Mouse (Mus musculus): ENCODE results near the gene 4930435E12Rik. TPM values are rescaled to one million over a fixed set of nuclear protein-coding genes. Genes with fewer than 3 reads are reported as not detected.

Gene 4930435E12Rik
- total RNA-seq, 2 experiments from 2014 or later: not detected

- ATAC-seq (ENCODE audit: poor library complexity, severe bottlenecking): no peak
Measured at GRCm38 (mm10) chr16:38772906-38773496, 55.5 kb downstream of the 4930435E12Rik start.

GRCm38 (mm10) chr16:38771145-38771544, 57.4 kb downstream of the 4930435E12Rik start:
- no peak for ATAC-seq (ENCODE audit: poor library complexity, severe bottlenecking)

GRCm38 (mm10) chr16:38769529-38769928, 59.0 kb downstream of the 4930435E12Rik start:
- peak; percentile 69 for ATAC-seq (ENCODE audit: poor library complexity, severe bottlenecking)

GRCm38 (mm10) chr16:38768386-38768785, 60.2 kb downstream of the 4930435E12Rik start:
- no peak for ATAC-seq (ENCODE audit: poor library complexity, severe bottlenecking)

GRCm38 (mm10) chr16:38767761-38768160, 60.8 kb downstream of the 4930435E12Rik start:
- no peak for ATAC-seq (ENCODE audit: poor library complexity, severe bottlenecking)

- ATAC-seq (ENCODE audit: poor library complexity, severe bottlenecking): no peak
Measured at GRCm38 (mm10) chr16:38766671-38767070, 61.9 kb downstream of the 4930435E12Rik start.

GRCm38 (mm10) chr16:38763508-38763907, 65.0 kb downstream of the 4930435E12Rik start:
- ATAC-seq (ENCODE audit: poor library complexity, severe bottlenecking): peak; percentile 70

GRCm38 (mm10) chr16:38762401-38762800, 66.1 kb downstream of the 4930435E12Rik start:
- no peak for ATAC-seq (ENCODE audit: poor library complexity, severe bottlenecking)

Other genes starting within 250 kb of the 4930435E12Rik start
- gene Arhgap31, start 115.5 kb downstream of the 4930435E12Rik start, total RNA-seq (2015): 20.4 and 21.4 TPM in 2 replicates
- gene Arhgap31, start 115.5 kb downstream of the 4930435E12Rik start, total RNA-seq (2017): 10.0 and 14.6 TPM in 2 replicates
- 12.2 and 20.8 TPM in 2 replicates for gene B4galt4, start 86.5 kb downstream of the 4930435E12Rik start, total RNA-seq (2015)
- gene B4galt4, start 86.5 kb downstream of the 4930435E12Rik start, total RNA-seq (2017): 21.4 and 26.2 TPM in 2 replicates
- gene Upk1b, start 28.4 kb downstream of the 4930435E12Rik start, total RNA-seq (2015): 1.0 and 1.3 TPM in 2 replicates
- 1.2 and 1.7 TPM in 2 replicates for gene Upk1b, start 28.4 kb downstream of the 4930435E12Rik start, total RNA-seq (2017)
- not detected in 2 replicates for gene Igsf11, start 63.9 kb upstream of the 4930435E12Rik start, total RNA-seq (2015)
- not detected in 2 replicates for gene Igsf11, start 63.9 kb upstream of the 4930435E12Rik start, total RNA-seq (2017)